Mouse (Mus musculus) ES-E14 (cell line): Measurements from ENCODE around the gene Myocos.

Source experiments
- HCFC1 ChIP-seq: IDR thresholded peaks from 2 replicates; pipeline ENCODE4 v1.6.1; 2012; ENCODE audit warnings: low read length, inconsistent platforms, borderline replicate concordance; ENCODE audit not compliant: insufficient read depth
- ZC3H11A ChIP-seq: IDR thresholded peaks from 2 replicates; pipeline ENCODE4 v1.6.1; 2012; ENCODE audit warnings: low read depth, mild to moderate bottlenecking, inconsistent platforms, low read length, borderline replicate concordance

GRCm38 (mm10) chr1:162665486-162666174 is 7.6 kb upstream of the Myocos start:
- TF ChIP-seq HCFC1 (no peak), ZC3H11A (no peak)
